Mouse (Mus musculus) limb, embryonic 12.5 days (tissue): ENCODE measurements around the gene Pdzd2. TPM values are rescaled to one million over a fixed set of nuclear protein-coding genes. Genes with fewer than 3 reads are reported as not detected.
A peak's percentile ranks its signal among the peaks of the same experiment; 100 is the strongest.
"Not testable (repeated sequence)": the region's sequence is repeated elsewhere in the genome, so short reads cannot be mapped to it uniquely, and the experiment has no call there.

Source experiments
- ATAC-seq: fragments of 200-750 bp; cut with Nextera tagmentation; 2 replicates; pipeline ENCODE4 v1.8.0; 2017; ENCODE audit warnings: low read depth, moderate TSS enrichment; ENCODE audit not compliant: insufficient number of reproducible peaks, insufficient read depth, low FRiP score, low TSS enrichment
- H3K27ac ChIP-seq: fragments of 300-500 bp; sonication (generic); 2 replicates; pipeline ENCODE4 v1.5.1; 2016; ENCODE audit warnings: mild to moderate bottlenecking, moderate library complexity
- H3K27me3 ChIP-seq: fragments of 300-500 bp; sonication (generic); 2 replicates; pipeline ENCODE4 v1.6.1; 2016; ENCODE audit warnings: mild to moderate bottlenecking, moderate library complexity
- H3K36me3 ChIP-seq: fragments of 300-500 bp; sonication (generic); 2 replicates; pipeline ENCODE4 v1.6.1; 2016; ENCODE audit warnings: mild to moderate bottlenecking, moderate library complexity
- H3K4me1 ChIP-seq: fragments of 300-500 bp; sonication (generic); replicated peaks from 2 replicates; pipeline ENCODE4 v1.6.1; 2016
- H3K4me2 ChIP-seq: fragments of 300-500 bp; sonication (generic); 2 replicates; pipeline ENCODE4 v1.6.1; 2016; ENCODE audit warnings: mild to moderate bottlenecking, moderate library complexity
- H3K4me3 ChIP-seq: fragments of 300-500 bp; sonication (generic); replicated peaks from 2 replicates; pipeline ENCODE4 v1.5.1; 2016; ENCODE audit warnings: mild to moderate bottlenecking
- H3K9ac ChIP-seq: fragments of 300-500 bp; sonication (generic); replicated peaks from 2 replicates; pipeline ENCODE4 v1.6.1; 2016; ENCODE audit warnings: mild to moderate bottlenecking, moderate library complexity
- H3K9me3 ChIP-seq: fragments of 300-500 bp; sonication (generic); 2 replicates; pipeline ENCODE4 v1.6.1; 2016; ENCODE audit warnings: mild to moderate bottlenecking, moderate library complexity
- WGBS: fragments of 180-500 bp; shearing (Covaris S2); methylation state at CpG from one replicate; pipeline ENCODE4 v1.1.7; 2016; 5-methylcytosine and 5-hydroxymethylcytosine counted together
- polyA plus RNA-seq: library from polyadenylated mRNA; unstranded; fragments of >200 nt; fragmentation: Nextera tagmentation; extraction: Ambion mirVana; gene quantifications from 2 replicates; pipeline ENCODE4 v1.2.1, GENCODE M21; 2016

The Pdzd2 gene
- polyA plus RNA-seq, 1 experiment from 2014 or later = 32.5 TPM

DNA sequence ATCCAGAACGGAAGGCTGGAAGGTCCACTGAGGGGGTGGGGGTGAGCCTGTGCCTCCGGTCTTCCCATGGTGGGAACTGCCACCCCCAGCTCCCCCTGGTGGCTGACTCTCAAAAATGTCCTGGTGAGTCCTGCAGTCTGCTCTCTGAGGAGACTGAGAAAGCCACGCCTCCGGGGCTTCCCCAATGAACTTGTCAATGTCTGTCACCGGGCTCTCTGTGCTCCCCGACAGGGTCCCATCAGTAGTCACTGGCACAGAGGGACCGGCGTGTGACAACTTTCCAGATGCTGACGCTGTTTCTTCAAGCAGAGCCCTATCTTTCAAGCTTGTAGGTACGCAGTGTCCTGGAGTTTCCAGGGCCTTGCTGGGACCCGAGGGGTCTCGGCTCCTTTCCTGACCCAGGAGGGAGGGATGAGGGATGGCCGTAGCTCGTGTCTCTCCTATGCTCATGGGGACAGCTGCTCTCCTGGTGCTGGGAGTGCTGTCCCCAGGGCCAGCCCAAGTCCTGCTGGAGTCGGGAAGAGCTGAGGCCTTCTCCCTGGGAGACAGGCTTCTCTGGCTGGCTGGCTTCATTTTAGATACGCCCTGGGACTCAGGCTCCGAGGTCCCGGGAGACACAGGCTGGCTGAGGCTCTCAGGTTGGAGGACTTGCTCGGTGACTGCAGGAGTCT is 363.9 kb downstream of the Pdzd2 start:
- H3K9me3 ChIP-seq = no peaks in the 10 kb centered on the region
- WGBS = 7% methylated on average over 19 of the region's 19 CpGs
- H3K36me3 ChIP-seq = peaks cover 36% of the 10 kb centered on the region
- no peak overlapping the region for H3K27ac ChIP-seq
- H3K4me3 ChIP-seq = peak overlapping the region; percentile 29
- peak overlapping the region; percentile 50 for H3K4me2 ChIP-seq
- H3K4me1 ChIP-seq = peaks cover 22% of the 10 kb centered on the region
- peak overlapping the region; percentile 44; the same call in 1 of the 2 replicates for H3K9ac ChIP-seq
- 0 out of 2 replicates have a peak, but pooled peaks cover 5% of the 10 kb centered on the region for H3K27me3 ChIP-seq
- peak; percentile 56; the same call in 1 of the 2 replicates for ATAC-seq

DNA sequence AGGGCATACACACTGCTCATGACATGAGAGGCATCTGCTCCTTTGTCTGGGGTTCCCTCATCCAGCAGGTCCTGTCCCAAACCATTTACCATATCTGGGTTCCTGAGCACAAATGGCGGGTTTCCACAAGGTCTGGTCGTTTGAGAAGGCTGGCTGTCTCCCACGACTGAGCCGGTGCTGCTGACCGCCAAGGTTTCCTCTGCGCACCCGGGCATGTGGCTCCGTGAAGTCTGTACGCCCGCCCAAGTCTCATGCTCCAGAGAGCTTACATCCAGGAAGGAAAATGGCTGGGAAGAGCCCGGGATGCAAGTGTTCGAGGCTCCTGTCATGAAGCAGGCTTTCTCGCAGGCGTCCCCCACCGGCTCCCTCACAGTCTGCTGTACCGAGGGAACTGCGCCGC is 364.8 kb downstream of the Pdzd2 start:
- Histone ChIP-seq H3K9ac (no peak overlapping the region), H3K27ac (no peak overlapping the region), H3K36me3 (peaks cover 32% of the 10 kb centered on the region), H3K4me1 (peaks cover 22% of the 10 kb centered on the region), H3K4me3 (peak overlapping the region; percentile 29), H3K9me3 (no peaks in the 10 kb centered on the region), H3K27me3 (0 out of 2 replicates have a peak, but pooled peaks cover 5% of the 10 kb centered on the region), H3K4me2 (peak overlapping the region; percentile 50)
- ATAC-seq = no peak
- WGBS = 59% methylated on average over 18 of the region's 18 CpGs

DNA sequence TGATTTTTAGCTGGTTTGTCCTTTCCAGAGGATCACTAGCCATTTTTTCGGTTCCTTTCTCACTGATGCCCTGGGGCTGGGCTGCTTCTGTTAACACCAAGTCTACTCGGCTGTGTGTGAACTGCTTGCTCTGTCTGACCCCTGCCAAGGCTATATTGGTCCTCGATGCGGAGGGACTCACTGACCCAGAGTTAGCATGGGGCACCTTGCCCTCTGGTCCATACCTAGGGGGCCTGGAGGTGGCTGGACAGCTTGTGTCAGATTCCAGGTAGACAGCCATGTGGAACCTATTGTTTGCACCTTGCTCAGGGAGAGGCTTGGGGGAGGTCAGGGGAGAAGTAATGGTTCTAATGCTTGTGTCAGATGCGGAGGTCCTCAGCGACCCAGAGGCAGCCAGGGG is 365.8 kb downstream of the Pdzd2 start:
- no peaks in the 10 kb centered on the region for H3K9me3 ChIP-seq
- 0 out of 2 replicates have a peak, but pooled peaks cover 5% of the 10 kb centered on the region for H3K27me3 ChIP-seq
- no peak overlapping the region for H3K4me3 ChIP-seq
- peaks cover 22% of the 10 kb centered on the region for H3K4me1 ChIP-seq
- H3K4me2 ChIP-seq = no peak overlapping the region
- no peak overlapping the region for H3K27ac ChIP-seq
- 80% methylated on average over 6 of the region's 6 CpGs for WGBS
- peaks cover 32% of the 10 kb centered on the region for H3K36me3 ChIP-seq
- ATAC-seq = no peak
- H3K9ac ChIP-seq = no peak overlapping the region

DNA sequence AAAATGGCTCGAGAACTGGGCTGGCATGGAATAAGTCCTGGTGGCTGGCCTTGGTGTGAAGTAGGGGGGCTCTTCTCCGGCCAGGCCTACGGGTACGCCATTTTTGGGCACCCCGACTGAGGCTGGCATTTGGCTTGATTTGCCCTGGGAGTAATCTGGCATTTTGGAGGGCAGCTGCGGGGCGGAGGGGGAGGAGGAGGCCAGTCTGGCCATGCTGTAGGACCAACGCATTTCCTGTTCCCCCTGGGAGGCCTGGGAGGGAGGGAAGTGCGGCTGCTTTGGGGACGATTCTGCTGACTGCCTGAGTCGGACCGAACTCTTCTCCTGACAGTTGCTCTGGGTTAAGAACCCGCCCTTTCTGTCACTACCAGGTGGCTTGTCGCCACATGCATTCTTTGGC is 366.2 kb downstream of the Pdzd2 start:
- H3K27me3 ChIP-seq = 0 out of 2 replicates have a peak, but pooled peaks cover 5% of the 10 kb centered on the region
- H3K36me3 ChIP-seq = peaks cover 32% of the 10 kb centered on the region
- H3K27ac ChIP-seq = no peak overlapping the region
- 84% methylated on average over 14 of the region's 14 CpGs for WGBS
- H3K9ac ChIP-seq = no peak overlapping the region
- no peak overlapping the region for H3K4me3 ChIP-seq
- peaks cover 22% of the 10 kb centered on the region for H3K4me1 ChIP-seq
- H3K9me3 ChIP-seq = no peaks in the 10 kb centered on the region
- ATAC-seq = no peak
- H3K4me2 ChIP-seq = no peak overlapping the region

DNA sequence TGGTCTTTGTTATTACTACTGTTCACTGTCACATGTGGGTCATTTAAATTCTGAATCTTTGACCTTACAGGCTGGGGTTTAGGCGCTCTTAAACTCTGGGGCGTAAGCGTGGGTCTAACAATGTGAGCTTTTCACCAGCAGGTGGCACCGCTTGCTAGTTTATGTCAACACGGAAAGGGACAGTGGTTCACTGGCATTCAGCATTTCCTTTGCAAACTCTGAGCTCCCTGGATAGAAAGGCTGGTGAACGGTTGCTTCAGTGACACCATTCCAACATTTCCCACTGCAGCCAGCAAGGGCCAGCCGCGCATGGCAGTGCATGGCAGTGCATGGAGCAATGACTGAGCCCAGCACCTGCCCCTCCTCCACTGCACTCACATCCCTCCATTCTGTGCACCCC is 368.5 kb downstream of the Pdzd2 start:
- H3K4me3 ChIP-seq = no peak overlapping the region
- peak; percentile 19; the same call in 1 of the 2 replicates for ATAC-seq
- 0 out of 2 replicates have a peak, but pooled peaks cover 5% of the 10 kb centered on the region for H3K27me3 ChIP-seq
- no peak overlapping the region for H3K4me2 ChIP-seq
- no peak overlapping the region for H3K9ac ChIP-seq
- H3K9me3 ChIP-seq = no peaks in the 10 kb centered on the region
- peaks cover 23% of the 10 kb centered on the region for H3K4me1 ChIP-seq
- no peak overlapping the region for H3K27ac ChIP-seq
- WGBS = 7% methylated on average over 8 of the region's 8 CpGs
- H3K36me3 ChIP-seq = peaks cover 30% of the 10 kb centered on the region

DNA sequence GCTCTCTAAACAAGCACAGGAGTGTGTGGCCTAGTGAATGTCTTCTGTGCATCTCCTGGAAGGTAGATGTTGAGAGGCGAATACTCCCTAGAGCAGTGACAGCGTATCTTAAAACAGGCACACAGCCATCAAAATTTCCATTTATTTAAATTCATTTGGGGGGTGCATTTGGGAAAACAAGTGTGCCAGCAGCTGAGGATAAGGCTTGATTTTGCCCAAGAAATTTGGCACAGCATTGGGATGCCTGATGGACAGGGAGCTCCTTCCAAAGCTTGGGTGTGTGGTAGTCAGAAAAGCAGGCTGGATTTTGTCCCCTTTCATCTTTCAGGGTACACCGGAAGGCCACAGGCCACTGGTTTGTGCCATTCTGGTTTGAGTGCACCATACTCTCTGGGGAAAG is 369.6 kb downstream of the Pdzd2 start:
- Histone ChIP-seq H3K27ac (no peak overlapping the region), H3K27me3 (0 out of 2 replicates have a peak, but pooled peaks cover 5% of the 10 kb centered on the region)
- 94% methylated on average over 3 of the region's 3 CpGs for WGBS

DNA sequence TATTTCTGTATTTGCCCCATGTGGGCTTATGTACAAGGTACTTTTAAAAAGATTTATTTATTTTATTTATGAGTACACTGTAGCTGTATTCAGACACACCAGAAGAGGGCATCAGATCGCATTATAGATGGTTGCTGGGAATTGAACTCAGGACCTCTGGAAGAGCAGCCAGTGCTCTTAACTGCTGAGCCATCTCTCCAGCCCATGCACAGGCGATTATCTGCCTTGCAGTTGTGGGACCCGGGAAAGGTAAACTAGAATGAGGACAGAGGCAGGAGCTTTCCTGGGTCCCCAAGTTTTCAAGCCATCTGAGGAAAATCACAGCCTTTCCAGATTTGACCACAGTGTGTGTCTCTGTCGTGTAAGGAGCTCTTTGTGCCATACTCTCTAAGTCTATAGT is 370.9 kb downstream of the Pdzd2 start:
- no peak overlapping the region for H3K27ac ChIP-seq
- ATAC-seq = no peak

More for the DNA sequence above, 369.6 kb downstream of the Pdzd2 start:
- no peak for ATAC-seq
- Histone ChIP-seq H3K4me3 (no peak overlapping the region), H3K36me3 (peaks cover 35% of the 10 kb centered on the region), H3K9ac (no peak overlapping the region), H3K4me1 (peaks cover 15% of the 10 kb centered on the region), H3K4me2 (no peak overlapping the region), H3K9me3 (no peaks in the 10 kb centered on the region)

DNA sequence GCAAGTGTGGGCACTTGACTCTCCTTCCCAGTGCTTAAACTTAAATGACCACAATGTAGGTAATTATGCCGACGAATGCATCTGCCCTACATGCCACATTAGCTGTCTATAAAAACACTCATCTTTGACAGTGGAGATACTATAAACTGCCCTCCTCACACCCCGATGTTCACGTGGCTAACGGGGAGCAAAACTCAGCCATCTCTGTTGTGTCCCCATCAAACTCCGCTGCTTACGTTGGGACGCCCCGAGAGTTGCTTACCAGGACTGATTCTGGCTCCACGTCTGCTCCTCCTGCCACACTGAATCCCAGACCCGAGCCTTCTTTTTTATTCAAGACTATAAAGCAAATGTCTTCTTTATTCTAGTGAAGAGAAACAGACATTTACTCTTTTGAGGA is 371.4 kb downstream of the Pdzd2 start:
- no peaks in the 10 kb centered on the region for H3K9me3 ChIP-seq
- H3K4me3 ChIP-seq = no peak overlapping the region
- no peak overlapping the region for H3K27ac ChIP-seq
- H3K36me3 ChIP-seq = peaks cover 21% of the 10 kb centered on the region
- no peak overlapping the region for H3K9ac ChIP-seq
- ATAC-seq = no peak
- no peaks in the 10 kb centered on the region for H3K27me3 ChIP-seq
- 87% methylated on average over 11 of the region's 11 CpGs for WGBS
- H3K4me2 ChIP-seq = no peak overlapping the region
- H3K4me1 ChIP-seq = peaks cover 8% of the 10 kb centered on the region

More for the DNA sequence above, 370.9 kb downstream of the Pdzd2 start:
- H3K9me3 ChIP-seq = no peaks in the 10 kb centered on the region
- no peaks in the 10 kb centered on the region for H3K27me3 ChIP-seq
- no peak overlapping the region for H3K9ac ChIP-seq
- peaks cover 25% of the 10 kb centered on the region for H3K36me3 ChIP-seq
- peaks cover 10% of the 10 kb centered on the region for H3K4me1 ChIP-seq
- no peak overlapping the region for H3K4me2 ChIP-seq
- H3K4me3 ChIP-seq = no peak overlapping the region
- 81% methylated on average over 4 of the region's 4 CpGs for WGBS

DNA sequence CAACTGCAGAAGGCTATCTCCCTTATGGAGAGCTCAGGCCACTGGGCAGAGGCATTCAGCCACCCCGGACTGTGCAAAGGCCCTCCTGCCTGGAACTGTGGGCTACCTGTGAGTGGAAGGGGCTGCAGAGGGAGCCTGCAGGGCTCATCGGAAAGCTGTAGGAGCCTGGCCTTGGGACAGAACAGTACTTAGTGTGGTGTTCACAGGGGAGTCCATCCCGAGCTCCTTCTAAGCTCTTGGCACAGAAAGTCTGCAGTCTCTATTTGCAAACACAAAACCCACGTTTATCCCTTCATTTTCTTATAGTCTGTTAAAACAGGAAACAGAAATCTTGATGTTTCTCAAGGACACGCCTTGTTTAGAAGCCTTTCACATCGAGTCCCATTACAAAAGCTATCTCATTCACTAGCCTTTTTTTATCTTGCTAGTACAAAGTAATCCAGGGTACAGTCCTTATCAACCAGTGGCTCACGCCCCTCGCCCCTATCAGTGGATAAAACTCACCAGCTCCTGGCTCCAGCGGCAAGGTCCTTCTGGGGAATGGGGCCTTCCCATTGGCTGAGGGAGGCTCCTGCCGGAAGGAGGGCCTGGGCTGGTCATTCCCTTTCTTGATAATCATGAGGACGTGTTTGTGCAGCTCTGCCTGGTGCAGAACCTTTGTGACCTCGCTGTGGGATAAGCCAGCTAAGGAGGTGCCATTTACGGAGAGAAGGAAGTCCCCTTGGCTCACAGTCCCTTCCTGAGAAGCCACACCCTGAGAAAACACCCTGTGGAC is 372.2 kb downstream of the Pdzd2 start:
- Histone ChIP-seq H3K27me3 (no peaks in the 10 kb centered on the region), H3K4me2 (no peak overlapping the region), H3K4me3 (no peak overlapping the region), H3K36me3 (peaks cover 19% of the 10 kb centered on the region), H3K27ac (no peak overlapping the region), H3K4me1 (peaks cover 8% of the 10 kb centered on the region; the same call in 1 of the 2 replicates), H3K9ac (no peak overlapping the region), H3K9me3 (no peaks in the 10 kb centered on the region)
- 63% methylated on average over 13 of the region's 13 CpGs for WGBS
- ATAC-seq = no peak

DNA sequence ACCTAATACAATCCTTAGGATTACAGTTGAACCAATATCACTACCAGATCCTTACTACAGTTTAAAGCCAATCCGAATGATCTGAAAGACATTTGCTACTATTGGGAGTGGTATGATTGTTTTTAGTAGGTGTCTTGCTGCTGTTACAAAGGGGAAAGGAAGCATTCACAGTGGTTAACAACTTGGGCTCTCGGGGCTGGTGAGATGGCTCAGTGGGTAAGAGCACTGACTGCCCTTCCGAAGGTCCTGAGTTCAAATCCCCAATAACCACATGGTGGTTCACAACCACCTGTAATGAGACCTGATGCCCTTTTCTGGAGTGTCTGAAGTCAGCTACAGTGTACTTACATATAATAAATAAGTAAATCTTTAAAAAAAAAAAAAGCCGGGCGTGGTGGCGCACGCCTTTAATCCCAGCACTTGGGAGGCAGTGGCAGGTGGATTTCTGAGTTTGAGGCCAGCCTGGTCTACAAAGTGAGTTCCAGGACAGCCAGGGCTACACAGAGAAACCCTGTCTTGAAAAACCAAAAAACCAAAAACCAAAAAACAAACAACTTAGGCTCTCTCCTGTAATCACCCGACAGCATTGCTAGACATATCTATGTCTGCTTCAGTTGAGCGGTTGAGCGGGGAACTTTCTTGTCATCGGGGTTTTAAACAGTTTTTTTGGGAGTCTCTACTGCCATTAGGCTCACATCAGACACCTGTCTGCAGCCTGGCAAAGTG is 373.0 kb downstream of the Pdzd2 start:
- 93% methylated on average over 11 of the region's 11 CpGs for WGBS
- not testable (repeated sequence) for H3K9me3 ChIP-seq, H3K4me2 ChIP-seq, ATAC-seq, H3K4me3 ChIP-seq, H3K4me1 ChIP-seq, H3K27ac ChIP-seq, H3K9ac ChIP-seq, H3K27me3 ChIP-seq
- H3K36me3 ChIP-seq = peaks cover 20% of the 10 kb centered on the region

DNA sequence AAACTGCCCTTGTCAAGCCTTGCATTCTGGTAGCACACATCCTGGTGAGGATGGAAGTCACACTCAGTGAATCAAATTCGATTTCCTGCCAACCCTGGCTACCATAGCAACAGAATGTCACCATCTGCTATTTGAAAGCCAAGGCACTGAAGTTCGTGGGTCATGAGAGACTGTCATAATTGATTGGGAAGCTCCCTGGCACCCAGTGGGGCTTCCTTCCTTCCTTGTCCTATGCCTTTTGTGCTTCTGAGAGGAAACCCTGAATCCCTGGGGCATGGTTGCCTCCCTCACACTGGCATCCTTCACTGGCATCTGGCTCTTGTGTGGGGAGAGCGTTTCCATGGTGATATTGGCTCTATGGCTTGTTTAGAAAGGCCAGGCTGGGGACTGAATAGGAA is 373.7 kb downstream of the Pdzd2 start:
- ATAC-seq = no peak
- H3K36me3 ChIP-seq = peaks cover 23% of the 10 kb centered on the region
- H3K4me2 ChIP-seq = no peak overlapping the region
- 0 out of 2 replicates have a peak, but pooled peaks cover 6% of the 10 kb centered on the region for H3K4me1 ChIP-seq
- H3K9me3 ChIP-seq = no peaks in the 10 kb centered on the region
- H3K27ac ChIP-seq = no peak overlapping the region
- no peak overlapping the region for H3K9ac ChIP-seq
- no peak overlapping the region for H3K4me3 ChIP-seq
- no peaks in the 10 kb centered on the region for H3K27me3 ChIP-seq
- WGBS = 64% methylated on average over 3 of the region's 3 CpGs
